Mouse (Mus musculus) c-Kit-negative CD71-positive TER-119-positive erythroid progenitor cells, embryonic 14.5 days (primary cell): ENCODE measurements at regions not wholly inside any gene's neighbourhood (a gene's known extent, or its start where the extent isn't known, plus 50 kb on each side); places are given as distances from the start of the nearest gene placed in this dataset.

Experiments
- DNase-seq: peaks from one replicate; pipeline ENCODE4 v3.0.0-alpha.2; 2013; ENCODE audit warnings: low read depth, low spot score

DNA sequence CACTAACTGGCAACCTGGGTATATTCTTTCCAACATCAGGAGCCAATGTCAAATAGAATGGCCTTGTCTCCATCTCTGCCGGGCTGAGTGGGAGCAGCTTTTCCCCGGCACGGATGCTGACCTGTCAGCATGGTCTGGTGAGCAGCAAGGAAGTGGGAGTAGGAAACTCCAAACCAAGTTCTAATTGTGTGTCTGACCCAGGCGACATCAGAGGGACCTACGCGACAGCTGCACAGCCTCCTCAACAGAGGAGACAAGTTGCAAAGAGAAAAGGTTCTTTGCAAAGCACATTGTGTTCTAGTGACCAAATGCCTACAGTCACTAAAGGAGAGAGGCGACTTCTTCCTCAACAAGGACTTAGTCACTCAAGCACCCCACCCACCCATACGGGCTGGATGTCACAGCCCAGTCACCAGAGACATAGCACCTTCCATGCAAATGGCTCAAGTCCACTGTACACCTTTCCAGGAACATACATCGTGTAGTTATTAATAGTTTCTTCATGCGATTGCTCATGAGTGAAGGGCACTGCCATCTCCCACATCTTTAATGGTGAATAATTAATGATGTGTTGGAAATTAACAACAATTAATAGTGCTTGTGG, 334.8 kb upstream of the Hnrnpa3 start:
- no peak for DNase-seq

DNA sequence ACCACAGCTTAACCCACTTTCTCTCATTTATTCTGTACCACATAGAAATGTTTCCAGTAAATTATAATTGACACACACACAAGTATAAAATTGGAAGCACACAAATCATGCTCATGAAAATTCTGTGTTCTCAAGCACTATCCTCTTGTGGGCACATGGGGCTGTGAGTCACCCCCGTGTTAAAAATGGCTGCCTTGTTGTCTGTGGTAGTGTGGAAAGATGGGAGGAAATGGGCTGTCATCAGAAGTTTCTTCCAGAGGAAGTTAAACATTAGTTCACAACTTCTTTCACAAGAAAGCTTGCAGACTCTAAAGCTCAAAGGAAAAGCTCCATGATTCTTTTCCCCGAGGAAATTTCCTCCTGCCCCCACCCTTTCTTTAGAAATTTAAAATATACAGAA, 329.5 kb upstream of the Hnrnpa3 start:
- no peak for DNase-seq

- no peak for DNase-seq
Measured at GRCm38 (mm10) chr2:75341310-75341709, 317.8 kb upstream of the Hnrnpa3 start.

DNA sequence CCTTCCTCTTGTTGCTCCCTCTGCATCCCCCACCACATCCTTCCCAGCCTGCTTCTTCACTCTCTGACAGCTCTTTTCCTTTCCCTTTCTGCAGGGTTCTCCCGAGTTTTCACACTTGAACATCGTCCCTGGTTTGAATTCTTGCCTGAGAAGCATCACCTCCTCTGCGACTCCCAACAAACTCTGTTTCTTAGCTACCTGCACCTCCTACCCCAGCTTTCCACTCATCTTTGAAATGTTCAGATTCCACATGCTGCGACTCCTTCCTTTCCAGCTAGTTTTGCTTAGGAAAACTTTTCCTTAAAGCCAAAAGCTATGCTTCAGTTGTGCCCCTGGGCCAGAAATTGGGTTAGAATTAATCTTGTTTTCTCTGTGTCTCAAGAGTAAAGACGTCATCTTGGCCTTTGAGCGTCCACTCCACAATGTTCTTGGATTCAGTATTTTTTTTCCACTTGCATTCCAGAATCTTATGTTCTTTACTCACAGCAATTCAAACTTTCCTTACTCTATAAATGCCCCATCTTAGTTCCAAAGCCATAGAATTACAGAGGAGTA, 317.3 kb upstream of the Hnrnpa3 start:
- DNase-seq, result no peak

DNA sequence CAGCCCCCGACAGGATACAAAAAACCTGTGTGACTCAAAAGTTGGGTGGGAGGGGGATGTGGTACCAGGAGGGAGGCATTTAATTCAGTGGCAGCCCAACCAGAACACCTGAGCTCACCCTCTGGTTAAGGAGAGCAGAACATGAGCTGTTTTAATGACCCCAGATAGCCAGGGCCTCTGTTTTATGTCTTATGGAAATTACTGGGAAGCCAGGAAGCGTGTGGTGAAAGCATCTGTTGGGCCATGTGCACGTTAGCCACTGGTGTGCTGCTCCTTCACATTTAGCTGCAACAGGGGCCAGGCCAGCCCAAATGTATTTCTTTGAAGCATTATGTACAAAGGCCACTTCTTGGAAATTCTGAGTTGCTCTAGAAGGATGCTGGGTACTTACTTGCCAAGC, 308.2 kb upstream of the Hnrnpa3 start:
- DNase-seq, result no peak

DNA sequence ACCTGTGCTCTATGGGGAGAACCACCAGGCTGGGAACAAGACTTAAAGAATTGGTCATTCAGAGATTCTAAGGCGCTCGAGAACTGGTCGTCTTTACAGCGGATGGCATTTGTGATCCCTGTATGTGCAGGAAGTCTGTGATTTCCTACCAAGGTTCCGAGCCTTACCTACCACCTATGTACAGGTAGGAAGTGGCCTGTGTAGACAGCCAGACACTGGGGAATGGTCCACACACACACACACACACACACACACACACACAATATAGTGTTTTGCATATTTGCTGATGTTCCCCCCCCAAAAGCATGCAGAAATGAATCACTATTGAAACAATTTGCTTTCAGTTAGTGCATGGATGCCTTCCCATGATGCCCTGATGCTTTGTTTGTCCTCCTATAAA, 307.1 kb upstream of the Hnrnpa3 start:
- no peak for DNase-seq

DNA sequence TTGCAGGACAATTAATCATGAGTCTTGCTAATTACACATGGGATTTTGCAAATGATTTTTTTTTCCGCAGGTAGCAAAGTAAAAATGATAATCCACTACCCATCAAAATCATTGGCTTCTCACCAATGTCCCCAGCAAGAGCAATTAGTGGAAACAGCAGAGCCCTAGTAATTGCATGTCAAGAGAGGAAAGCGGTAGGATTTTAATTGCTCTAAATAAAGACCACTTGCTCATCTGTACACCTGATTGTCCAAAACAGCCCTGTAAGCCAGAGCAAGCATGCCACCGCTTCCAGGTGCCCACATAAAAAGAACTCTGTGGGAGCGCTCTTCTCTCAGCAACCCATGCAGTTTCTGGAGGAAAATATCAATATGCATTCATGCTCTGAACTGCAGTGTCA, 306.5 kb upstream of the Hnrnpa3 start:
- DNase-seq, result no peak

DNA sequence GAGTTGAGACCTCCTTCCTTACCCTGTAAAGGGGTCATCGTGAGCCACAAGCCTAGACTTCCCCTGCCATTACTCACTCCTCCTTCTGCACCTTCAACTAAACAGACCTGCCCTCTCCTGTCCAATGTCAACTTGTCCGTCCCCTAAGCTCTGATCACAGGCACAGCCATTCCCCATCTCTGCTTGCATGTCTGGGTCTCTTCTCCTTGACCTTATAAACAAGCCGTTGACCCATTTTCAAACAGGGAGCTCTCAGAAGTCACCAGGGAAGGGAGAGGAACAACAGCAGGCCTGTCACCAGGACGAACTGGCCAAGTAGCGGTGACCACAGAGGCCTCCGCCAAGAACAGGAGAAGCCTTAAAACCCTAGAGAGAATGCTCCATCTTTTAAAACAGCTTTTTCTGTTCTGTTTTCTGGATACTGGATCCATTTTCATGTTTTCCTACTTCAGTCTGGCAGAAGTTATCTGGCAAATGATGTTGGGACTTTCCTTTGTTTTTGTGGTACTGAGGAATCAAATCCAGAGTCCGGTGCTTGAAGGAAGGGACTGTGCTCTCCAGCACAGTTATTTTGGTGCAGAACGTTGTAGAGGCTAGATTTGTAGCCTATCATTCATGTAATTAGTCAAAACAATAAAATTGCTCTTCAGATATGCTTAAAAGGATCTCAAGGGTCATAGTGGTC, 302.2 kb upstream of the Hnrnpa3 start:
- no peak for DNase-seq

GRCm38 (mm10) chr2:75357516-75357915, 301.5 kb upstream of the Hnrnpa3 start:
- DNase-seq, result no peak

GRCm38 (mm10) chr2:75360936-75361335, 298.1 kb upstream of the Hnrnpa3 start:
- DNase-seq, result no peak

DNA sequence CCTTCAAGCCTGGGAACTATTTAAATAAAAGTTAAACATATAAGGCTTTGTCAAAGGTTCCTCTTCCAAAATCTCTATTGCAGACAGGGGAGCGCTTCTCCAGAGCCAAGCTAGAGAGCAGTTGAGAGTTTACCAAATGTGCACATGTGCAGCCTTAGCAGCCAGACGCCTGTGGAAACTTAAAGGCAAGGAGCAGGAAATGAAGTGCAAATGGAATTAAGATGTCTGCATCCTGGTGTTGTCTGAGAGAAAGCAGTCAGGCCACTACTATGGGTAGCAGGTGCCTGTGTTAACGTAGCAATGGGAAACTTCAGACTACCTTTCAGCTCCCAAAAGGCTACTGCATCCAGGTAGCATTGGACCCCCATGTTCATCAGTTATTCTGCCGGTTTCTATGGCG, 282.4 kb upstream of the Hnrnpa3 start:
- DNase-seq, result no peak

DNA sequence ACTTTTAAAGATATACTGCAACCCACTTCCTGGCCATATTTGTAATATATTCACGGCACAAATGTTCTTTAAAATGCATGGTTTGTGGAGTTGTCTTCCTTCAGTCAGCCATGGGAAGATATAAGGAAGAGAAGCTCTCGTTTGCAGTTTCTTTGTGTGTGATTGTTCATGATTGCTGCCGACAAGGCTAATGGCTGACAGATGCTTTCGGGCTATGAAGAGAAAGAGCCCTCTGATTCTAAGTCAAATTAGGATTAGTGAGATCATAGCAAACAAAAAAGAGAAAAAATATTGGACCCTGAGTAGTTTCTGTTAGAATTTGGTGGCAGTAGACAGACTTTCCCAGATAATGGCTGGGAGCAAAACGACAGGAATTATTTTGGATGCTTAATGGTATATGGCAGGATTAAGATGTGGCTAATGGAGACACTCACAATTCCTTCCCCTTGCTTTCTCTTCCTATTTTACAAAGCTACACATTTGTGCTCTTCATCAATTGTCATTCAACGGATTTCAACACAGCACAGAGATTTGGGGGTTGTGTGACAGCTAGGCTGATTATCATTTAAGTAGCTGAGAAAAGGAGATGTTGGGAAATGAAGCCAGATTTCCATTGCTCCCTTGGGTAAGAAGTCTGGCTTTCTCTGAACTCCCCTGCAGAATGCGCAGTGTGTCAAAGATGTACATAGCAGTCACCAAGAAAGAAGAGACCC, 273.4 kb upstream of the Hnrnpa3 start:
- DNase-seq, result no peak

DNA sequence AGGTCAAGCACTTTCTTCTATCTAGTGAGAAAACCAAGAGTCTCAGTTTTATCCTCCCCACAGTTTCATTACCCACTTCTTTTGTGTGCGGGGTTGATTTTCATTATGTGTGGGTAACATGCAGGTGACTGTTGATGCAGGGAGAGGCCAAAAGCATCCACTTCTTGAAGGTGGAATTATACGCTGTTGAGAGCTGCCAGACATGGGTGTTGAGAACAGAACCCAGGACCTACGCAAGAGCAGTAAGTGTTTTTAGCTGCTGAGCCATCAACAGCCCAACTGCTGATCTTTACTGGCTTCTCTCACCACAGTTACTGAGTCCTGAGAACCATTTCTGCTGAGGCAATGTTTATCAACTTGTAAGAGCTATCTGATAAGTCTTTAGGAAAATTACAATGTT, 272.4 kb upstream of the Hnrnpa3 start:
- DNase-seq, result no peak

GRCm38 (mm10) chr2:75392041-75392440, 267.0 kb upstream of the Hnrnpa3 start:
- DNase-seq, result no peak

- DNase-seq, result no peak
Measured at GRCm38 (mm10) chr2:75394928-75395673, 264.0 kb upstream of the Hnrnpa3 start.

GRCm38 (mm10) chr2:75396016-75396415, 263.0 kb upstream of the Hnrnpa3 start:
- no peak for DNase-seq

GRCm38 (mm10) chr2:75400291-75400870, 258.7 kb upstream of the Hnrnpa3 start:
- DNase-seq, result no peak

GRCm38 (mm10) chr2:75403791-75404190, 255.3 kb upstream of the Hnrnpa3 start:
- DNase-seq, result no peak

- DNase-seq, result no peak
Measured at GRCm38 (mm10) chr2:75405524-75406214, 253.4 kb upstream of the Hnrnpa3 start.

- no peak for DNase-seq
Measured at GRCm38 (mm10) chr2:75406721-75407455, 252.2 kb upstream of the Hnrnpa3 start.
